Mouse (Mus musculus) neural tube, embryonic 15.5 days (tissue): ENCODE measurements around the gene Snx29. TPM values are rescaled to one million over a fixed set of nuclear protein-coding genes. Genes with fewer than 3 reads are reported as not detected.

ENCODE experiments used
- ATAC-seq: fragments of 200-750 bp; cut with Nextera tagmentation; 2 replicates; pipeline ENCODE4 v1.8.0; 2017; ENCODE audit warnings: mild to moderate bottlenecking, moderate TSS enrichment, moderate library complexity; ENCODE audit not compliant: low FRiP score
- H3K27ac ChIP-seq: fragments of 300-500 bp; sonication (generic); replicated peaks from 2 replicates; pipeline ENCODE4 v1.5.1; 2015; ENCODE audit warnings: mild to moderate bottlenecking, inconsistent platforms
- H3K27me3 ChIP-seq: fragments of 300-500 bp; sonication (generic); replicated peaks from 2 replicates; pipeline ENCODE4 v1.6.1; 2015; ENCODE audit warnings: inconsistent platforms
- H3K36me3 ChIP-seq: fragments of 300-500 bp; sonication (generic); 2 replicates; pipeline ENCODE4 v1.6.1; 2015; ENCODE audit warnings: inconsistent platforms
- H3K4me1 ChIP-seq: fragments of 300-500 bp; sonication (generic); 2 replicates; pipeline ENCODE4 v1.6.1; 2015; ENCODE audit warnings: inconsistent platforms
- H3K4me2 ChIP-seq: fragments of 300-500 bp; sonication (generic); 2 replicates; pipeline ENCODE4 v1.6.1; 2015; ENCODE audit warnings: inconsistent platforms, mild to moderate bottlenecking, moderate library complexity
- H3K4me3 ChIP-seq: fragments of 300-500 bp; sonication (generic); replicated peaks from 2 replicates; pipeline ENCODE4 v1.5.1; 2015; ENCODE audit warnings: mild to moderate bottlenecking, inconsistent platforms
- H3K9ac ChIP-seq: fragments of 300-500 bp; sonication (generic); replicated peaks from 2 replicates; pipeline ENCODE4 v1.6.1; 2015; ENCODE audit warnings: mild to moderate bottlenecking, inconsistent platforms
- H3K9me3 ChIP-seq: fragments of 300-500 bp; sonication (generic); replicated peaks from 2 replicates; pipeline ENCODE4 v1.6.1; 2016; ENCODE audit warnings: inconsistent platforms
- WGBS: fragments of 180-500 bp; shearing (Covaris S2); methylation state at CpG from one replicate; pipeline ENCODE4 v1.1.7; 2015; ENCODE audit warnings: mixed read lengths; 5-methylcytosine and 5-hydroxymethylcytosine counted together
- polyA plus RNA-seq: library from polyadenylated mRNA; unstranded; fragments of >200 nt; fragmentation: Nextera tagmentation; extraction: Ambion mirVana; gene quantifications from 2 replicates; pipeline ENCODE4 v1.2.1, GENCODE M21; 2015

Snx29 gene
- polyA plus RNA-seq, 1 experiment from 2014 or later, result 18.7 TPM

GRCm38 (mm10) chr16:11738341-11738740, 415.6 kb downstream of the Snx29 start:
- Histone ChIP-seq H3K4me2 (no peak overlapping the region), H3K36me3 (no peaks in the 10 kb centered on the region), H3K4me1 (no peaks in the 10 kb centered on the region), H3K27me3 (no peaks in the 10 kb centered on the region), H3K27ac (no peak overlapping the region), H3K9me3 (no peaks in the 10 kb centered on the region), H3K4me3 (no peak overlapping the region), H3K9ac (no peak overlapping the region)
- 54% methylated on average over 7 of the region's 7 CpGs for WGBS
- no peak for ATAC-seq

- no peak overlapping the region for H3K4me2 ChIP-seq
- WGBS, result 84% methylated on average over 5 of the region's 5 CpGs
- no peak overlapping the region for H3K4me3 ChIP-seq
- H3K4me1 ChIP-seq, result 0 out of 2 replicates have a peak, but pooled peaks cover 4% of the 10 kb centered on the region
- no peaks in the 10 kb centered on the region for H3K9me3 ChIP-seq
- no peak overlapping the region for H3K9ac ChIP-seq
- no peaks in the 10 kb centered on the region for H3K36me3 ChIP-seq
- ATAC-seq, result no peak
- H3K27ac ChIP-seq, result no peak overlapping the region
- no peaks in the 10 kb centered on the region for H3K27me3 ChIP-seq
Measured at GRCm38 (mm10) chr16:11741951-11742350, 419.2 kb downstream of the Snx29 start.

- Histone ChIP-seq H3K36me3 (no peaks in the 10 kb centered on the region), H3K27ac (no peak overlapping the region), H3K27me3 (no peaks in the 10 kb centered on the region), H3K9me3 (no peaks in the 10 kb centered on the region), H3K4me1 (0 out of 2 replicates have a peak, but pooled peaks cover 4% of the 10 kb centered on the region), H3K9ac (no peak overlapping the region), H3K4me2 (no peak overlapping the region), H3K4me3 (no peak overlapping the region)
- WGBS, result 91% methylated on average over 7 of the region's 7 CpGs
- ATAC-seq, result no peak
Measured at GRCm38 (mm10) chr16:11742351-11742750, 419.6 kb downstream of the Snx29 start.

GRCm38 (mm10) chr16:11743013-11743412, 420.3 kb downstream of the Snx29 start:
- no peak overlapping the region for H3K9ac ChIP-seq
- no peak for ATAC-seq
- H3K36me3 ChIP-seq, result no peaks in the 10 kb centered on the region
- H3K4me1 ChIP-seq, result 0 out of 2 replicates have a peak, but pooled peaks cover 4% of the 10 kb centered on the region
- H3K27me3 ChIP-seq, result no peaks in the 10 kb centered on the region
- H3K9me3 ChIP-seq, result no peaks in the 10 kb centered on the region
- 68% methylated on average over 3 of the region's 3 CpGs for WGBS
- H3K4me3 ChIP-seq, result no peak overlapping the region
- no peak overlapping the region for H3K27ac ChIP-seq
- H3K4me2 ChIP-seq, result no peak overlapping the region

GRCm38 (mm10) chr16:11743724-11744123, 421.0 kb downstream of the Snx29 start:
- no peak for ATAC-seq
- H3K27me3 ChIP-seq, result no peaks in the 10 kb centered on the region
- no peaks in the 10 kb centered on the region for H3K36me3 ChIP-seq
- H3K27ac ChIP-seq, result no peak overlapping the region
- 87% methylated on average over 4 of the region's 4 CpGs for WGBS
- no peak overlapping the region for H3K9ac ChIP-seq
- H3K4me2 ChIP-seq, result no peak overlapping the region
- no peak overlapping the region for H3K4me3 ChIP-seq
- 0 out of 2 replicates have a peak, but pooled peaks cover 4% of the 10 kb centered on the region for H3K4me1 ChIP-seq
- H3K9me3 ChIP-seq, result no peaks in the 10 kb centered on the region

- H3K9ac ChIP-seq, result no peak overlapping the region
- H3K27ac ChIP-seq, result no peak overlapping the region
- H3K4me2 ChIP-seq, result no peak overlapping the region
- H3K36me3 ChIP-seq, result no peaks in the 10 kb centered on the region
- 90% methylated on average over 2 of the region's 2 CpGs for WGBS
- H3K27me3 ChIP-seq, result no peaks in the 10 kb centered on the region
- 0 out of 2 replicates have a peak, but pooled peaks cover 4% of the 10 kb centered on the region for H3K4me1 ChIP-seq
- ATAC-seq, result no peak
- H3K9me3 ChIP-seq, result no peaks in the 10 kb centered on the region
- H3K4me3 ChIP-seq, result no peak overlapping the region
Measured at GRCm38 (mm10) chr16:11746036-11746435, 423.3 kb downstream of the Snx29 start.

GRCm38 (mm10) chr16:11747867-11748266, 425.2 kb downstream of the Snx29 start:
- no peaks in the 10 kb centered on the region for H3K36me3 ChIP-seq
- H3K27ac ChIP-seq, result no peak overlapping the region
- WGBS, result 94% methylated on average over 5 of the region's 5 CpGs
- 0 out of 2 replicates have a peak, but pooled peaks cover 4% of the 10 kb centered on the region for H3K4me1 ChIP-seq
- no peak overlapping the region for H3K4me2 ChIP-seq
- H3K4me3 ChIP-seq, result no peak overlapping the region
- ATAC-seq, result no peak
- no peak overlapping the region for H3K9ac ChIP-seq
- no peaks in the 10 kb centered on the region for H3K9me3 ChIP-seq
- H3K27me3 ChIP-seq, result no peaks in the 10 kb centered on the region

GRCm38 (mm10) chr16:11749111-11749510, 426.4 kb downstream of the Snx29 start:
- H3K27ac ChIP-seq, result no peak overlapping the region
- WGBS, result 87% methylated on average over 3 of the region's 3 CpGs
- H3K36me3 ChIP-seq, result no peaks in the 10 kb centered on the region
- H3K27me3 ChIP-seq, result no peaks in the 10 kb centered on the region
- no peak for ATAC-seq
- H3K9ac ChIP-seq, result no peak overlapping the region
- H3K4me1 ChIP-seq, result 0 out of 2 replicates have a peak, but pooled peaks cover 4% of the 10 kb centered on the region
- H3K4me2 ChIP-seq, result no peak overlapping the region
- H3K4me3 ChIP-seq, result no peak overlapping the region
- no peaks in the 10 kb centered on the region for H3K9me3 ChIP-seq

GRCm38 (mm10) chr16:11750605-11751004, 427.9 kb downstream of the Snx29 start:
- ATAC-seq, result no peak
- H3K4me2 ChIP-seq, result no peak overlapping the region
- no peaks in the 10 kb centered on the region for H3K27me3 ChIP-seq
- H3K4me1 ChIP-seq, result no peaks in the 10 kb centered on the region
- no peaks in the 10 kb centered on the region for H3K36me3 ChIP-seq
- no peak overlapping the region for H3K4me3 ChIP-seq
- H3K27ac ChIP-seq, result no peak overlapping the region
- no peaks in the 10 kb centered on the region for H3K9me3 ChIP-seq
- H3K9ac ChIP-seq, result no peak overlapping the region

GRCm38 (mm10) chr16:11752557-11752956, 429.8 kb downstream of the Snx29 start:
- H3K4me1 ChIP-seq, result no peaks in the 10 kb centered on the region
- H3K36me3 ChIP-seq, result no peaks in the 10 kb centered on the region
- WGBS, result 92% methylated on average over 5 of the region's 5 CpGs
- no peak for ATAC-seq
- no peaks in the 10 kb centered on the region for H3K27me3 ChIP-seq
- H3K9ac ChIP-seq, result no peak overlapping the region
- H3K4me3 ChIP-seq, result no peak overlapping the region
- H3K27ac ChIP-seq, result no peak overlapping the region
- H3K4me2 ChIP-seq, result no peak overlapping the region
- no peaks in the 10 kb centered on the region for H3K9me3 ChIP-seq

GRCm38 (mm10) chr16:11753466-11753865, 430.8 kb downstream of the Snx29 start:
- H3K36me3 ChIP-seq, result no peaks in the 10 kb centered on the region
- no peak overlapping the region for H3K4me2 ChIP-seq
- ATAC-seq, result no peak
- H3K9ac ChIP-seq, result no peak overlapping the region
- H3K4me3 ChIP-seq, result no peak overlapping the region
- H3K27ac ChIP-seq, result no peak overlapping the region
- 91% methylated on average over 2 of the region's 2 CpGs for WGBS
- H3K27me3 ChIP-seq, result no peaks in the 10 kb centered on the region
- H3K4me1 ChIP-seq, result no peaks in the 10 kb centered on the region
- no peaks in the 10 kb centered on the region for H3K9me3 ChIP-seq

GRCm38 (mm10) chr16:11754136-11754535, 431.4 kb downstream of the Snx29 start:
- no peak overlapping the region for H3K27ac ChIP-seq
- H3K9ac ChIP-seq, result no peak overlapping the region
- no peak overlapping the region for H3K4me3 ChIP-seq
- no peaks in the 10 kb centered on the region for H3K9me3 ChIP-seq
- H3K4me1 ChIP-seq, result no peaks in the 10 kb centered on the region
- H3K4me2 ChIP-seq, result no peak overlapping the region
- H3K36me3 ChIP-seq, result no peaks in the 10 kb centered on the region
- no peak for ATAC-seq
- WGBS, result 90% methylated on average over 2 of the region's 2 CpGs
- H3K27me3 ChIP-seq, result no peaks in the 10 kb centered on the region
